Mouse (Mus musculus) gastrocnemius, postnatal 14 days (tissue): Measurements from ENCODE around the gene Olfr767. TPM values are rescaled to one million over a fixed set of nuclear protein-coding genes. Genes with fewer than 3 reads are reported as not detected.
"Not testable (repeated sequence)": the region's sequence is repeated elsewhere in the genome, so short reads cannot be mapped to it uniquely, and the experiment has no call there.

Source experiments
- DNase-seq: peaks from one replicate; pipeline ENCODE4 v3.0.0; 2021; ENCODE audit warnings: mixed read lengths
- intact Hi-C: fragments of 180-260 bp; cut with DNase I; formaldehyde crosslinking; loops from one replicate; pipeline ENCODE4 v1.15.1; 2025; ENCODE audit warnings: low total_unique reads
- long read RNA-seq, 2 experiments: library from polyadenylated mRNA; stranded (forward); transcript quantifications; one replicate each; pipeline ENCODE4 v2.0.0; 2021
- total RNA-seq, 2 experiments: library from RNA; stranded (reverse); gene quantifications; 2 replicates each; pipeline ENCODE4 v1.2.3; 2021

Olfr767 gene
- not detected for total RNA-seq
- long read RNA-seq, experiment 1 = 0 reads
- long read RNA-seq, experiment 2 = 0 reads

DNA sequence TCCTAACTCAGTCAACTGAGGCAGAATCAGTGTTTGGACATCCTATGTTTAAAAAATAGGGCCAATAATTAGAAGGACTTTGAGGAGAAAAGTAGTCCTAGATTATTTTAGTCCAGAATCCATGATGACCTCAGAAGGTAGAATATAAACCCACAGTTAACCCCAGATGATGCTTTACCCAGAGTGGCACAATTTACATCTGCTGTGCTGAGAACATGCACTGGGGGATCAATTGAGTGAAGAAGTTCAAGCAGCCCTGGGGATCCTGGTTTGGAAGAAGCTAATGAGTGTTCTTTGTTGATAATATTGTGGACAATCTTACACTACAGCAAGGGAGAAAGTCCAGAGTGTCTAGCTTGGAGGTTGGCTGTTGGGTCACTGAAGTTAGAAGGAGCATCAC is at the start of gene Olfr767:
Gene Olfr767 (minus strand): TSS at position 101 of the 400 bp plus-strand sequence.
- intact Hi-C loops, DNase-seq: not testable (repeated sequence)

- intact Hi-C loops = no loop called here
- no peak for DNase-seq
Observed at GRCm38 (mm10) chr10:129117761-129118160, 35.1 kb upstream of the Olfr767 start, which contains the start of gene Olfr769. Gene Olfr769 (minus strand): TSS chr10:129117861.

- no peak for DNase-seq
- intact Hi-C loops = no loop called here
Observed at GRCm38 (mm10) chr10:129115146-129115545, 32.4 kb upstream of the Olfr767 start.

GRCm38 (mm10) chr10:129101231-129101630 is 18.5 kb upstream of the Olfr767 start:
- DNase-seq = no peak
- intact Hi-C loops = no loop called here

GRCm38 (mm10) chr10:129099275-129099674 is 16.6 kb upstream of the Olfr767 start, which contains the start of gene Olfr768:
Gene Olfr768 (minus strand): TSS chr10:129099375.
- intact Hi-C loops = no loop called here
- DNase-seq = no peak

- DNase-seq = no peak
- intact Hi-C loops = no loop called here
Observed at GRCm38 (mm10) chr10:129068877-129069276, 13.8 kb downstream of the Olfr767 start, which contains the start of gene Olfr766-ps1. Gene Olfr766-ps1 (minus strand): TSS chr10:129068977.

- DNase-seq, intact Hi-C loops: not testable (repeated sequence)
Observed at GRCm38 (mm10) chr10:129049898-129050297, 32.8 kb downstream of the Olfr767 start, which contains the start of gene Olfr765. Gene Olfr765 (minus strand): TSS chr10:129049998.

- intact Hi-C loops = no loop called here
- no peak for DNase-seq
Observed at GRCm38 (mm10) chr10:129039796-129040195, 42.9 kb downstream of the Olfr767 start, which contains the start of gene Olfr764-ps1. Gene Olfr764-ps1 (minus strand): TSS chr10:129039896.

- DNase-seq = no peak
- intact Hi-C loops = no loop called here
Observed at GRCm38 (mm10) chr10:129028343-129028742, 54.4 kb downstream of the Olfr767 start.

- intact Hi-C loops = no loop called here
- no peak for DNase-seq
Observed at GRCm38 (mm10) chr10:129026018-129026662, 56.6 kb downstream of the Olfr767 start.

Other genes starting within 250 kb of the Olfr767 start
- 1 to 10 TPM; 6.7 to 7.1 TPM for gene Gdf11, start 191.2 kb downstream of the Olfr767 start, total RNA-seq
- gene Cd63, start 181.9 kb downstream of the Olfr767 start, total RNA-seq = 100 to 1,000 TPM; 121 to 151 TPM
- gene Rdh5, start 160.0 kb downstream of the Olfr767 start, total RNA-seq = 1 to 10 TPM; 5.6 to 7.7 TPM
- gene Bloc1s1, start 158.9 kb downstream of the Olfr767 start, total RNA-seq = 100 to 1,000 TPM; 174 to 181 TPM
- 10 to 100 TPM; 88.7 to 94.7 TPM for gene Itga7, start 149.1 kb downstream of the Olfr767 start, total RNA-seq
- under 1 TPM in 1 of 2 experiments, not detected in 1; 0.16 TPM for gene Mettl7b, start 121.9 kb downstream of the Olfr767 start, total RNA-seq
- not detected for gene Olfr9, start 93.5 kb downstream of the Olfr767 start, total RNA-seq
- not detected for gene Olfr763, start 72.1 kb downstream of the Olfr767 start, total RNA-seq
- gene Olfr764-ps1, start 43.0 kb downstream of the Olfr767 start, total RNA-seq = not detected
- not detected for gene Olfr765, start 32.9 kb downstream of the Olfr767 start, total RNA-seq
- not detected for gene Olfr766-ps1, start 13.9 kb downstream of the Olfr767 start, total RNA-seq
- gene Olfr768, start 16.5 kb upstream of the Olfr767 start, total RNA-seq = not detected
- gene Olfr769, start 35.0 kb upstream of the Olfr767 start, total RNA-seq = not detected
- not detected for gene Olfr770, start 56.1 kb upstream of the Olfr767 start, total RNA-seq
- not detected for gene Olfr771, start 81.8 kb upstream of the Olfr767 start, total RNA-seq
- gene Olfr772, start 95.0 kb upstream of the Olfr767 start, total RNA-seq = not detected
- gene Olfr773, start 104.5 kb upstream of the Olfr767 start, total RNA-seq = not detected
- gene Olfr774, start 153.3 kb upstream of the Olfr767 start, total RNA-seq = not detected
- not detected for gene Olfr775, start 165.5 kb upstream of the Olfr767 start, total RNA-seq
- gene Olfr776, start 176.2 kb upstream of the Olfr767 start, total RNA-seq = not detected
- gene Olfr777, start 188.6 kb upstream of the Olfr767 start, total RNA-seq = not detected
- gene Olfr780, start 235.2 kb upstream of the Olfr767 start, total RNA-seq = not detected
- gene Olfr781, start 245.9 kb upstream of the Olfr767 start, total RNA-seq = not detected